Mouse (Mus musculus) lung, postnatal 10 days (tissue): ENCODE data around the gene Trp53i13.

ENCODE experiments used
- DNase-seq: peaks from one replicate; pipeline ENCODE4 v3.0.0; 2021

Gene Trp53i13

DNA sequence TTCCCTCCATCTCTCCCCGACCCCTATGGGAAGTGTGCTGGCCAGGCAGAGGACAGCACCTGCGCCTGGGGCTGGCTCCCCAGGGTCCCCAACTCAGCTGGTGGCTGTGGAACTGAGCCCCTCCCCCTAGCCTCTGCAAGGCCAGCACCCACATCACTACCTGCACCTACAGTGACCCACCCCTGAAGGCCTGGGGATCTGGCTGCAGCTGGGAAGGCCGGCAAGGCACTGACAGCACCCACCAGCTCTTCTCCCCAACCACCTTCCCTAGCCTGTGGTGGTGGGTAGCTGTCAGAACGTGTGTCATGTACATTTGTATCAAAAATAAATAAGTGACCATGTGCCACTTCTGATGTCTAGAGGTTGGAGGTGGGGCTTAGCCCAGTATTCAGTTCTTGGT is 8.4 kb downstream of the Trp53i13 start:
- no peak for DNase-seq

DNA sequence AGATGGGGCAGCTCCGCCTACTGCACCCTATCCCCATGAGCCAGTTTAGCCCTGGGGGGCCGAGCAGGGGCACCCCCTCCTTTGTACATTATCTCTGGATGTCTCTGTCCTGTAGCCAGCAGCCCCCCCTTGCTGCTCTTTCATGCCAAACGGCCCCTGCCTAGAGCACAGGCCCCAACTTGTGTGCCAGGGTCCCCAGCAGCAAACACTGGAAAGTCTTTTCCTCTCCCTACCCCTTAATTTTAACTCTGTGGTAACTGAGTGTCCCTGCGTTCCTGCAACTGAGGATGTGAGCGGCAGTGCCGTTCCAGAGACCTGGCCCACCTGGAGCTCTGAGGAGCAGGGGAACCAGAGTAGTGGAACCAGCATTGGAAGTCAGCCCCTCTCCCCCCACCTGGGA is 8.8 kb downstream of the Trp53i13 start:
- no peak for DNase-seq

DNA sequence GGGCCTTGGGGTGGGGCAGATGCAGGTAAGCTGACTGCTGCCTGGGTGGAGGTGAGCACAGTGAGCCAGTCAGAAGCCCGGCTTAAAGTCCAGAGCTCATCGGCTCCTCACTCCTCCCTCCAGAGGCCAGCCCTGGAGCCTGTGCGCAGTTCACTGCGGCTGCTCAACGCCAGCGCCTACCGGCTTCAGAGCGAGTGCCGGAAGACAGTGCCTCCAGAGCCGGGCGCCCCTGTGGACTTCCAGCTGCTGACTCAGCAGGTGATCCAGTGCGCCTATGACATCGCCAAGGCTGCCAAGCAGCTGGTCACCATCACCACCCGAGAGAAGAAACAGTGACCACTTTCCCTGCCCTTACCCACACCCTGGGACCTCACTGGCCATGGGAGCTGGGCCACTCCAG is 9.5 kb downstream of the Trp53i13 start:
- no peak for DNase-seq

DNA sequence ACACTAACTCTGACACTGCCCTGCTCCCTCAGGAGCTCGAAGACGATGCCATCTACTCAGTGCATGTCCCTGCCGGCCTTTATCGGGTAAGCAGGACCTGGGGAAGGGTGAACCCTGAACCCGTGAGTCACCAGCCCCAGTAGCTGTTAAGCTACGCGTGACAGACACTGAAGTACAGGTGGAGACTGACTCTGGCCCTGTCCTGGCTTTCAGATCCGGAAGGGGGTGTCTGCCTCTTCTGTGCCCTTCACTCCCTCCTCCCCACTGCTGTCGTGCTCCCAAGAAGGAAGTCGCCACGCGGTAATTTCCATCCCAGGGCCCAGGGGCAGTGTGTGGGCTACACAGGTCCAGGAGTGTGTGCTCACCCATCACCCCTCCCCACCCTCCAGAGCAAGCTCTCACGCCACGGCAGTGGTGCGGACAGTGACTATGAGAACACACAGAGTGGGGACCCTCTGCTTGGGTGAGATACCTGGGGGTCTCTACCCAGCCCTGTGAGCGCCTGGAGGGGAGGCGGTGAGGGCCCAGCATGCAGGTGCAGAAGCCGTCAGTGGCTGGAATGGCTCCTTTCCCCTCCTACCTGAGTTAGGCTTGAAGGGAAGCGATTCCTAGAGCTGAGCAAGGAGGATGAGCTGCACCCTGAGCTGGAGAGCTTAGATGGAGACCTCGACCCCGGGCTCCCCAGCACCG is 10.3 kb downstream of the Trp53i13 start:
- no peak for DNase-seq

DNA sequence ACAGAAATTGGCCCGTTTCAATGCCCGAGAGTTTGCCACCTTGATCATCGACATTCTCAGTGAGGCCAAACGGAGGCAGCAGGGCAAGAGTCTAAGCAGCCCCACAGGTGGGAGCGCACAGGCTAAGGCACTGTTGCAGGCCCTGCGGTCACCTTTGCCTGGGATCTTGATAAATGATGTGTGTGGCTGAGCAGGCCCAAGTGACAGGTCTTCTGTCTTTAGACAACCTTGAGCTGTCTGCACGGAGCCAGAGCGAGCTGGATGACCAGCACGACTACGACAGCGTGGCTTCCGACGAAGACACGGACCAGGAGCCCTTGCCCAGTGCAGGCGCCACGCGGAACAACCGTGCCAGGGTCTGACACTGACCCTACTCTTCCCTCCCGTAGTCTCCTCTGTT is 11.4 kb downstream of the Trp53i13 start:
- DNase-seq = no peak

DNA sequence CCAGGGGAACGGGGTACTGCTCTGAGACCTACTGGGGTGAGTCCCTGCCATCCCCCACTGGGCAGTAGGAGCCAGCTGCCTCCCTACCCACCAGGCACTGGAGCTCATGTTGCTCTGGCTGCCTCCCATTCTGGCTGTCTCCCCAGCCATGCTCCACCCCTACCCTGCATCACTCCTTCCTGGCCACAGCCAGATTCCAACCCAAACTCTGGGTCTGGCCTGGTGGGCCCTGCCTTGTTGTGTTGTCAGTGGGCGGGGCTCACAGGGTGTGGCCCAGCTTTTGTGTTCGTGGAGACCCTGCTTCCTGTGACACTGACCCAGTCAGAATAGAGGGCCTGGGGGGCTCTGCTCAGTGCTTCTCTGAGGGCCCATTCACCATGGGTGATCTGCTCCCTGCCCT is 12.3 kb downstream of the Trp53i13 start:
- DNase-seq = peak; percentile 86

DNA sequence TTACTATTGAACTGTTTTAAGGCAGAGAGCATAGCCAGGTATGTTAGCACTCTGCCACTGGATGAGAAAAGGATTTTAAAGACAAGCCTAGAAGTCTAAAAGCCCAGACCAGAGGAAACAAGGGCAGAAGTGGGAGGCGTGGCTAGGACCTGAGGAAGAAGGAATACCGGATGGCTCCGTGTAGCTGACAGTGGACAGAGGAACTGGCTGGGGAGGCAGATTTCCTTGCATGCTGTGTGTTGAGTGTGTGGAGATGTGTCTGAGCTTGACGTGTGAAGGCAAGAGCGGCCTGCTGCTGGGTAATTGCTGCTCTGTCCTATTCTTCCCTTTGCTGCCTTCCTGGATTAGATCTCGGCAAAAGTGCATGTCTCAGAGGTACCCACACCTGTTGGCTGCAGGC is 13.3 kb downstream of the Trp53i13 start:
- no peak for DNase-seq

DNA sequence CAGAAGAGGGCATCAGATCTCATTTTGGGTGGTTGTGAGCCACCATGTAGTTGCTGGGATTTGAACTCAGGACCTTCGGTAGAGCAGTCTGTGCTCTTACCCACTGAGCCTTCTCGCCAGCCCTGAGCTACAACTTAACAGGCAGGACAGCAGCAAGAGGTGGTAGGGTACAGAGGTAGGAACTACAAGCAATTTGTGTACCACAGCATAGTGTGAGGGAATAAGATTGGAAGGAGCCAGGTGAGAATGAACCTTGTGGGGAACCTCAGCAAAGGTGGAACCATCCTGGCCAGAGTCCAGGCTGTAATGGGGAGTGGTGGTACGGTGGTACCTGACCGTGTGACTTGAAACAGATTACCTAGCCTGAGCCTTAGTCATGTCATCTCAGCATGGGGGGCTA is 13.8 kb downstream of the Trp53i13 start:
- DNase-seq = no peak

DNA sequence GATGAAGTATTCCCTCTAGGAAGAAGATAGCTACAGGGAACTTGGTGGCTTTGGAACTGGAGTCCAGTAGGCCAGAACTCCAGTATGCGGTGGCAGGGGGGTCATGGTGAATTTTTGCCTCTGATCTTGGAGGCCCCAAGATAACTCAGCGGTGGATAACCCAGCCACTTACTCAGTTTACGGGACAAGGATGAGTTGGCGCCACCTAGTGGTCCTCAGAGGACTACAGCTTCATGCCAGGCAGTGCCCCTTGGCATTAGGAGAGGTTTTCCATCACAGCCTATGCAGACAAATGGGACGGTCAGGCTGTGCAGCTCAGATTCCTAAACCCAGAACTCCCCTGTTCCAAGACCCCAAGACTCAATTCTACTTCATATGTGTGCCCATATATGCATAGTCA is 14.4 kb downstream of the Trp53i13 start:
- DNase-seq = peak; percentile 87

DNA sequence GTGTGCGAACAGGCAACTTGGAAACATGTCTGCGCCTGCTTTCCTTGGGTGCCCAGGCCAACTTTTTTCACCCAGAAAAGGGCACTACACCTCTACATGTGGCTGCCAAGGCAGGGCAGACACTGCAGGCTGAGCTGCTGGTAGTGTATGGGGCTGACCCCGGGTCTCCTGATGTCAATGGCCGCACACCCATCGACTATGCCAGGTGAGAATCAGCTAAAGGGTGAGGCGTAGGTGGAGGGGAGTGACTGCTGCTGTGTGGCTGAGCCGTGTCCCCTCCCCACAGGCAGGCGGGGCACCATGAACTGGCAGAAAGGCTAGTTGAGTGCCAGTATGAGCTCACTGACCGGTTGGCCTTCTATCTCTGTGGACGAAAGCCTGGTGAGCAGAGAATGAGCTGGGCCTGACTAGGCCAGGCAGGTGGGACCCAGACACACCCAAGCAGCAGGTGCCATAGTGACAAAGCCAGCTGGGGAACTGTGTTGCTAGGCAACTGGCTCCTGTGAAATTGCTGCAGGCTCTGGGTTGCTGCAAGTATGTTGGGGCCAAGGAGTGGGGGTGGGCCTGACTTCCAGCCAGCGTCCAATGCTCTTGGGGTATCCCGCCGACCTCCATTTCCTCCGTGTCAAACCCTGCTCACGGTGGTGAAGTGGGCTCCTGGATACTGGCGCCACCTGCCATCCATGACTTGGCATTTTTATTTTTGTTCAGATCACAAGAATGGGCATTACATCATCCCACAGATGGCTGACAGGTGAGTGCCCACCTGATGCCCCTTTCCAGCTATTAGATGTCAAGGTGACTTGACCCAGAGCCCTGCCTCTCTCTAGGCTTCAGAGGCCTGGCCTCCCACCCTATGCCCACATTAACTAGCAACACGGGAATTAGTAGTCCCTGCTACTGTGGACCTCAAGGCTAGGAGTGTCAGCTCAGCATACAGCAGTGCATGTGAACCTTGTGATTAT is 15.1 kb downstream of the Trp53i13 start:
- DNase-seq = no peak

DNA sequence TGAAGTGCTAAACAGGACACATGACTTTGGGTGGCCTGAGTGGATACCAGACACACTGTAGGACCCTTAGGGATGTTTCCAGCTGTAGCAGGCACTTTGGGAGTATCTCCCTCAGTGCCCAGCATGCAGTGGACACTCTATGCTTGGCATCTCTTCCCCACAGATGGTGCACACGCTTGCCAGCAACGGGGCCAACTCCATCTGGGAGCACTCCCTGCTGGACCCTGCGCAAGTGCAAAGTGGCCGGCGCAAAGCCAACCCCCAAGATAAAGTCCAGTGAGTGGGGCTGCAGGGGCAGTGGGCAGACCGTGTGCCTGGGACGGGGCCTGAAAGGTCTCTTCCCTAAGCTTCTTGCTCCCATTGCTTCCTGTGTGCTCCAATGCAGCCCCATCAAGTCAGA is 16.4 kb downstream of the Trp53i13 start:
- no peak for DNase-seq

DNA sequence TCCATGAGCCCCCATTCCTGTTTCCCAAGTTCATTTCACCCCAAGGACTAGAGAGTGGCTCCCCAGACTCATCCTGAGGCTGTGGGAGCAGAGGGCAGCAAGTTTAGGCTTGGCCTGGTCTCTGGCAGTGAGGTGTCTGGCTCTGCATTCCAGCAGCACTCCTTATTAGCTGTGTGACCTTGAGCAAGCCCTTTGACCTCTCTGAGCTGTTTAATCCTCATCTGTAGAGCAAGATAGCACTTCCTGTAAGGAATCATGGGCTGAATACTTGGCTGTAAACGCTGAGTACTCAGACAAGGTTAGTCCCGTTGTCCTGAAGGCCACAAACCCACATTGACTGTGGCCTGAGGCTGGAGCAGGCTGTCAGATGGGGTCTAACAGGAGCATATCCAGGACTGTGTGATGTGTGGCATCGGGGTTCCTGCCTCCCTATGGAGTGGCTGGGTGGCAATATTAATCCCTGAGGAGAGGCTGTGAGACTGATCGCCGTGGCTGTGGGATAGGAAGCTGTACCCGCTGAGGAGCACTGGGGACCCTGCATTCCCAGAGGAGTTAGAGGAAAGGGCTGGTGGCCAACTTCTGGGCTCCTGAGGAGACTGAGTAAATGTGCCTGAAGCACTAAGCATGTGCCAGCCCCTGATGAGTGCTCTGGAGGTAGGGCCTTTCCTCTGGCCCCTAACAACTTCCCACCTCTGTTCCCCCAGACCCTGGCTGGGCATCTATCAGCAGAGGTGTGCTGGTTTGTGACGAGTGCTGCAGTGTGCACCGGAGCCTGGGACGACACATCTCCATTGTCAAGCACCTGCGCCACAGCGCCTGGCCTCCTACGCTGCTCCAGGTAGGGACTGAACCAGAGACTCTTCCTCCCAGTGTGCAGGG is 17.3 kb downstream of the Trp53i13 start:
- no peak for DNase-seq

DNA sequence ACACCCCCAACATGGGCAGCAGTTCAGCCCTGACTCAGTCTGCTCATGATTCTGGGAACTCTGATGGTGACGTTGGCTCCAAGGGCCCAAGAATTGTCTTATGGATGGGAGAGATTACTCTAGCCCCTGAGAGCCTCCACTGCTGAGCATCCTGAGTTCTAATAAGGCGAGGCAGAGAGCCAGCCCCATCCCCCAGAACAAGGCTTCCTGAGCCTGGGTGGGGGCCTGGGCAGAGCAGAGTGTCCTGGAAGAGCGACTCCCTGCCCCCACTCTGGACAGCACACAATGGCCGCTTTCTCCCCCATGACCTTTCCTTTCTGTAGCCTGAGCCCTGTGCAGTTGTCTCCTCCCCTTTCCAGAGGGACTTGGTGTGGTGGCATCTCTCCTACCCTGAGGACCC is 17.9 kb downstream of the Trp53i13 start:
- DNase-seq = peak; percentile 79

DNA sequence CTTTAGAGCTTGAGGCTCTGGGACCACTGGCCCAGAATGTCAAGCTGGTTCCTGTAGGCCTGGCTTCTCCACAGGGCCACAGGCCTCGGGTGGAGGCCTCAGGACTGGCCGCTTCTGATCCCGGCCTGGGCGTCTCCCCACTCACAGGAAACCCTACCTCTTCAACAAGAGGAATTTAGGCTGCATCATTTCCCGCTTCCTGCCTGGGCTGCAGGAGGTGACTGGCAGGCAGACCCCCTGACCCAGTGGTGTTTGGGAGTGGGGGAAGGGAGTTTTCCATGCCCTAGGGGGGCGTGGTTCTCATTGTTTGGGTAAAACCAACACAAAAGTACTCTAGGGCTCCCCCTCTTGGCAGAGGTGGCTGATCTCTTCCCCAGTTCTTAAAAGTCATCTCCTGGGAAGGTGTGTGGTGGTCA is 18.4 kb downstream of the Trp53i13 start:
- peak; percentile 95 for DNase-seq

DNA sequence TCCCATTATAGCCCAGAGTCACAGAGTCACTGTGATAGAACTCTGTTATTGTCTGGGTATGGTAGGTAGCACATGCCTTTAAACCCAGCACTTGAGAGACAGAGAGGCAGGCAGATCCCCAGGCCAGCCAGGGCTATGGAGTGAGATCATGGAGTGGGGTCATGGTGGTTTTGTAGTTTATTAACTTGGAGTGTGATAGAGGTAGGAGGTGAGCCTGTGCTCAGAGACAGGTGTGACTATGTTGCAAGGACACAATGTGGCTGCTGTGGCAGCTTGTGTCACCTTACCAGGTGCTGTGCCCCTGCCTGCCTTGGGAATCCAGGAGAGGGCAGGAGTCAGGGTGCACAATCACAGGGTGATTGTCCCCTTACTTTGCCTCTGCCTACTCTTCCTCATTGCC is 20.3 kb downstream of the Trp53i13 start:
- DNase-seq = no peak

DNA sequence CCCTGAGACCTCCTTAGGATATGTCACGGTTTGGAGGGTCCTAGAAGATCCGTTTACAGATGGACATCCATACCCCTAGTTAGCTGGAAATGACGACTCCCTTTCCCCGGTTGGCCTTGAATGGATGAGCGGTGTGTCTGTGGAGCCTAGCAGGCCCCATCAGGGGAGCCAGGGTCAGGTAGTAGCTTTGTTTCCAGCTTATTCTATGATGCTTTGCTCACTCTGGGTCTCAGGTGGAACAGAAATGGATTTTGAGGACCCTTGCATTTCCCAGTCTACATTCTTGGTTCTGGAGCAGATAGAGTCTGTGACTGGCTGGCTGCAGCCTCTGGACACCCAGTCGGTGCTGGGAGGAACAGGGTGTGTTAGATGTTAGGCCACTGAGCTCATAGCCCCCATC is 21.0 kb downstream of the Trp53i13 start:
- no peak for DNase-seq

DNA sequence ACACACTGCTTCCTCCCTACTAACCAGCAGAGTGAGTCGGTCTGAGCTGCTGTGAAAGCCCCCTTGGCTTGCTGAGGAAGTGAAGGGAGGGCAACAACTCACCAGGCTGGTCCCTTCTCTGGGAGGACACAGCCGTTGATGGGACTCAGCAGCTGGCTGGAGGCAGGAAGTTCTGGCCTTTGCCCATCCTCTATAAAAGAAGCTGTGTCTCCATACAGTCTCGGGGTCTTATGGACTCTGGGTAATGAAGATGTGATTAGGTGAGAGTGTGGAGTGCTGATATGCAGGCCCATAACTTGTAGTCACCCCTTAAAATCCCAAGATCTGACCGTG is 21.5 kb downstream of the Trp53i13 start:
- no peak for DNase-seq

DNA sequence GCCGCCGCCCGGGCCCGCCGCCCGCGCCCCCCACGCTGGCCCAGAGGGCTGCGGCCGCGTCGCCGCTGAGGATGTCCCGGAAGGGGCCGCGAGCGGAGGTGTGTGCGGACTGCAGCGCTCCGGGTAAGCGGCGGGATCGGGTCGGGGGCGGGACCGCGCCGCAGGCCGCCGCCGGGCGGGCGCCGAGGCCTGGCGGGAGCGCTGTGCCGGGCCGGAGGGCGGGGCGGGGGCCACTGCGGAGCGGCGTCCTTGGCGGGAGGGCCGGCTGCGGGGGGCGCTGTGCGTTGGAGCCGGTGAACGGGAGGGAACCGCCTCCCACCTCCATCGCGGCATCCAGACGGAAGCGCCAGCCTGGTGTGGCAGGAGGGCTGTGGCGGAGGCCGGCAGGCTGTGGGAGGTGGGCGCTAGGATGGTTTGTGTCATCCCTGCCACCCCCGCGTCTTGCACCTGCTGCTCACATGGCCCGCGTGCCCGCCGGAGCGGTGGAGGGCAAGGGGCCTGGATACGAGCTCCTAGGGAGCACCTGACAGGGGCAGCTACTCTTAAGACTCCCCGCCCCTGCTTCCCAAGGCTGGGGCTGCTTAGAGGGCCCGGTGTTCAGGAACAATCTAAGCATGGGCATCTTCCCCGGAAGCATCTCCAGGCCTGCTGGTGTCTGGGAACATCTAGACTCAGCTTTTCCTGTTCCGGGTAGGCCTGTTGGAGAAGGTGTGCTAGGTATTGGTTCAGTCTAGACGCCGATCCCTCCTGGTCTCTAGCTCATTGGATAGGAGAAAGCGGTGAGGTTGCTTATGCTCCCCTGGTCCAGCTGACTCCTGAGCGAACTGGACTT is 22.1 kb downstream of the Trp53i13 start, which contains the start of gene Git1:
Gene Git1, plus strand, starts transcription at position 51 of the 832 bp plus-strand sequence.
- peak; percentile 60 for DNase-seq

DNA sequence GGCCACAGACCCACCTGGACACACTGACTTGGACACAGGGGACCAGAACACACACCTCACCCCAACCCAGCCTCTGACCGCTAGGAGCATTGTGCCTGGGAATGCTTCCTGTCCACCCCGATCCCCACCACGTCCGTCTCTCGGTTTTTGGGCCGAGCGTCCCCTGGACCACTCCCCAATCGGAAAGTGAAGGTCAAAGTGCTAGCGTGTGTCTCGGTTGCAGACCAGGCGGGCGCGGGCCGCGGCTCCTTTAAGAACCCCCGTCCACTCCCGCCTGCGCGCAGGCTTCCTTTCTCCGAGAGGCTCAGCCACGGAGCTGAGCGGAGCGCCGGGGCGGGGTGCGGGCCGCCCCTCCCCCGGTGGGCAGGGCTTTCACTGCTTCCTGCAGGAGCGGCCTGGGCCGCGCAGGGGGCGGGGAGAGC is 22.9 kb downstream of the Trp53i13 start:
- DNase-seq = peak; percentile 98

DNA sequence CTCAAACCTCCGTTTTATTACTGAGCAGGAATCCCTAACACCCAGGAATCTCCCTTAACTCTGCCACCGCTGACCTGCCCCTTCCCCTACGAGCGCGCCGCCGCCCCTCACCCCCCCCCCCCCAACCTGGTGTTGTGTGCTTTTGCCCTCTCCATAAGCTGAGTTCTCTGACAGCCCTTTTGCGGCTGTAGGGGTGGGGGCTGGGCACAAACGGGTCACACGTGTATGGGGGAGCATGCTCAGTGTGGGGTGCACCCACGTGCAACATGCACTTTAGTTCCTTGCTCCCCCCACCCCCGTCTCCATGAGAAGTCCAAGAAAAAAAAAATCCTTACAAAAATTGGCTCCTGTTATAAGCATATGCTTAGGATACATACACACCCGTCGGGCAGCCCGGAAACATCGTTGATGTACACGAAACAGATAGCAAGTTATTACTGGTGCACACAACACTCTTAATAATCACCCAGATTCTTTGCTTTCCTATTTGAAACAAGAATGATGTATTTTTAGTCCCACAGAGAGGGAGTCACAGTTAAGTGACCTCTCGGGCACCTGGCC is 23.4 kb downstream of the Trp53i13 start:
- DNase-seq = no peak

DNA sequence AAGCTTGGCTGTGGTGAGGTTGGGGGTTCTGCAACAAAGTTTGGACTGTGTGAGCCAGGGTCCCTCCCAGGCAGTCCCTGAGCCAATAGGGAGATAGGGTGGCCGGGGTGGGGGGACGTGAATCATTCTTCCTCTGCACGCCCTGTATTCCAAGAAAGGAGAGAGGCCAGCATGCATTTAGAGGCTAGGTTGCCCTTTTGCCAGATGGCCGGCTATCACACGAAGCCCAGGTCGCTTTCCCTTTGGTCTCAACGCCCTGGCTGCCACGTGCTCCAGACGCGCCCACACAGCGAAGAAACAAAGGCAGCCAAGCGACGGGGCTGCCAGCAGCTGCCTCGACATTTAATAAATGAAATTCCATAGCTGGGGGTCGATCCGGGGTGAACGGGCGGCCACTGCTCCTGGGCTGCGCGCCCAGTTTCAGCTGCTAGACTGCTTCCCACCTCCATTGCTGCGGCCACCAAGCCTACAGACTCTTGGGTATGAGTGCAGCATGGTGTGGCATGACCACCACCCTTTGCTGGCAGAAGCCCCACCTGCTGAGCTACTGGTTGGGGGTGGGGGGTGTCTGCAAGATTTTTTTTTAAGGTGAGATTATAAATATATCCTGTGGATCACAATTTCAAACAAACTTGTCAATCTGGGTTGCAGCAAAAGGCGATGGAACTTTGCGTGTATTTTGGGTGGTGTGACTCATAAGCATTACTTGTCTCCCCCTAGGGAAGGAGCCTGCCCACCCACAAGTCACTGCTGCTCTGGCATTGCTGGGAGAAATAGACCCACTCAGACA is 24.1 kb downstream of the Trp53i13 start:
- peak; percentile 88 for DNase-seq
